Mouse (Mus musculus) thymus, adult 2 months (tissue): ENCODE data around the gene Phf20.

Experiments used
- CTCF ChIP-seq: fragments of 200-500 bp; IDR thresholded peaks from 2 replicates; pipeline ENCODE4 v1.5.1; 2012; ENCODE audit warnings: mild to moderate bottlenecking, control low read depth, low read length, moderate library complexity, borderline replicate concordance; ENCODE audit not compliant: control insufficient read depth, poor library complexity, insufficient read depth; ENCODE audit errors: extremely low read depth
- POLR2A ChIP-seq: fragments of 200-500 bp; IDR thresholded peaks from 2 replicates; pipeline ENCODE4 v1.6.1; 2012; ENCODE audit warnings: mild to moderate bottlenecking, low read length, control low read depth, moderate library complexity; ENCODE audit not compliant: control insufficient read depth, poor library complexity, insufficient read depth; ENCODE audit errors: extremely low read depth

- TF ChIP-seq POLR2A (no peak), CTCF (no peak; the same call in 1 of the 2 replicates)
Measured at GRCm38 (mm10) chr2:156197129-156197911, 1.1 kb downstream of the Phf20 start.
